Mouse (Mus musculus): ENCODE measurements around the gene Ndst2.

GRCm38 (mm10) chr14:20778496-20778895 is 44.1 kb upstream of the Ndst2 start:
- TF ChIP-seq CHD2 (IDR thresholded peaks at IDR 0.05; ENCODE audit: low read depth, low read length) (no peak), ZNF384 (IDR thresholded peaks at IDR 0.05; ENCODE audit: low read depth, low read length) (no peak), ZC3H11A (IDR thresholded peaks at IDR 0.05; ENCODE audit: borderline replicate concordance, low read depth, low read length) (no peak), MAFK (IDR thresholded peaks at IDR 0.05; ENCODE audit: insufficient read depth, low read depth, low read length) (no peak), HCFC1 (IDR thresholded peaks at IDR 0.05; ENCODE audit: borderline replicate concordance, insufficient read depth, low read length) (no peak)
